Mouse (Mus musculus) fibroblast of lung, adult 2 months (primary cell): ENCODE measurements around the gene Fbxo10.
A peak's percentile ranks its signal among the peaks of the same experiment; 100 is the strongest.
"Not testable (repeated sequence)": the region's sequence is repeated elsewhere in the genome, so short reads cannot be mapped to it uniquely, and the experiment has no call there.

Experiments
- DNase-seq: peaks from one replicate; pipeline ENCODE4 v3.0.0-alpha.2; 2011; ENCODE audit warnings: low read depth

Fbxo10 gene

DNA sequence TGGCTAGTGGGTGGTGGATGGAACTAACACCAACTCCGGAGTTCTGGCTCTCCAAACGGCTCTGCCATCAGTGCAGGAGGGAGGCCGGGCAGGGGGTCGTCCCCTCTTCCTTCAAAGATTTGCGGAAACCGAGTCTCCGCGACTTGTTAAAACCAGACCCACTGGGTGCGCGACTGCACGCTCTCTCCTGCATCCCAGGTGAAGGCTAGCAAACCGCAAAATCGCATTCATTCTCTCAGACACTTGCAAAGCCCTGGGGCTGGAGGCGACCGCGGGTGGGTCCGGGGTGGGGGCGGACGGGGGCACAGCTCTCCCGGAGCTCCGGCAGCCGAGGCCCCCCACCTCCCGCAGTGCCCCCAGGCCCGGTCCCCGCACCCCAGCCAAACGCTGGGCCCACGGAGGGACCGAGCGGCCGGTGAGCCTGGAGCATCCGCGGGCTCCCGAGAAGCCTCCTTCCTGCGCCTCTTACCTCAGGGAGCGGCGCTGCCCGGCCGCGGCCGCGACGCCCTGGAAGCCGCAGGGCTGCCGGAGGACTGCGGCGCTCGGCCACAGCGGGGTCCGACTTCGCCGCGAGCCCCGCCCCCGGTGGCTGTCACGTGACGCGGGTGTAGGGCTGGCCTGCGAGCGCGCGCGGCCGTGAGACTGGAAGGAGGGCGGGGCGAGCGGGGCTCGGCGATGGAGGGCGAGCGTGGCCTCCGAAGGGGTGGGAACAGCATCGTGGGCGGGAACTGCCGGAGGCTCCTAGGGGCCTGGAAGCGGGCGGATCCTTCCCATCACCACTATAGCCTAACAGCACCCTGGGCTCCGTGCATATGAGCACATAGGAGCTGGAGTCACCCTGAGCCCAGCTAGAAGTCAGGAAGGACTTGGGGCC, at the start of gene Fbxo10:
TSS of gene Fbxo10 (minus strand) at position 584 of the 874 bp plus-strand sequence.
- peak; percentile 65 for DNase-seq

DNA sequence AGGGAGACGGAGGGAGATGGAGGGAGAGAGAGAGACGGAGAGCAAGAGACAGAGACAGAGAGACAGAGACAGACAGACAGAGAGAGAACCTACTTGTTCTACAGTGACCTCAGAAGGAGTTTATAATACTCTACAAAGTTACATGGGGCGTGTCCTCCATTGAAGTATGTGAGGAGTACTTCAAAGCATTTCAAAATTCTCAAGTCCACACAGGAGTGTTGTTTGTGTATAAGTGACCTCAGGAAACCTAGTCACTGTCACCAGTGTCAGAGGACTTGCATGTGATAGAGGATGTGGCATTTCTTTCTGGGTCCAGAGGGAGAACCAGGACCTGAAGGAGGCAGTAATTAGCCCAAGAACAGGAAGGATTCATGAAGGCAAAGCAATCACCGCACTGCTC, 46.6 kb upstream of the Fbxo10 start:
- no peak for DNase-seq

DNA sequence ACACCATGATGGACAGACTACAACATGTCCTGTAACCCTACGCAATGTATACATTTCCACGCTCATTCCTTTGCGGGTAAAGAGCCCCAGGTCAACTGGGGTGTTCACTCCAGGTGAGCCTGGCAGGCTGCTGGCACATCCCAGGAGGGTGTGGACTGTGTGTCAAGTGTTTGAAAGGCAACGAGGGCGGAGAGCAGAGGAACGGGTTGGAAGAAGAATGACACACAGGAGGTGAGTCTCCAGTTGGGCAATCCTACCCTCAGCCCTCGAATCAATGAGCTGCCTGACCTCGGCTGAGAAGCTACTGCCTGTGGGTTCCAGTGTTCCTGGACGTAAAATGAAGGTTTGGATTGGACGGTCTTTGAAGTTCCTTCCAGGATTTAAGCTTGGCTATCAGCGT, 36.9 kb upstream of the Fbxo10 start:
- no peak for DNase-seq

GRCm38 (mm10) chr4:45108456-45109110, 24.2 kb upstream of the Fbxo10 start:
- no peak for DNase-seq

GRCm38 (mm10) chr4:45107601-45108277, 23.3 kb upstream of the Fbxo10 start, which contains the start of gene Tomm5:
Gene Tomm5, minus strand, starts transcription at chr4:45108114.
- peak; percentile 81 for DNase-seq

DNA sequence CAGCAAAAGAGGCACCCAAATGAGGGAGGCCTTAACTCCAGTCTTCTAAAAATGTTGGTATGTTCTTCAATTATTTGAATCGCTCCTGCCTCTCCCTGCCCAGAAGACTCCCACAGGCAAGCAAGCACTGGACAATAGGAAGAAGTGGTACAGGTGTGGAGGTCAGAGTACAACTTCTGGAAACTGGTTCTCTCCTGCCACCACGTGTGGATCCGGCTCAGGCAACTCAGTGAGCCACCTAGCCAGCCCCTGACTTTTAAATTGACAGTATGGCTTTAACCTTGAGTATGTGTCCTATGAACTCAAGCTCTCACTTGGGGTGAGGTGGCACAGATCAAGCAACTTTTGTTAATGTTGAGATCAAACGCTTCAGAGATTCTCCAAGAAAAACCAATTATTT, 22.7 kb upstream of the Fbxo10 start:
- no peak for DNase-seq

- no peak for DNase-seq
Measured at GRCm38 (mm10) chr4:45106409-45106808, 22.0 kb upstream of the Fbxo10 start.

DNA sequence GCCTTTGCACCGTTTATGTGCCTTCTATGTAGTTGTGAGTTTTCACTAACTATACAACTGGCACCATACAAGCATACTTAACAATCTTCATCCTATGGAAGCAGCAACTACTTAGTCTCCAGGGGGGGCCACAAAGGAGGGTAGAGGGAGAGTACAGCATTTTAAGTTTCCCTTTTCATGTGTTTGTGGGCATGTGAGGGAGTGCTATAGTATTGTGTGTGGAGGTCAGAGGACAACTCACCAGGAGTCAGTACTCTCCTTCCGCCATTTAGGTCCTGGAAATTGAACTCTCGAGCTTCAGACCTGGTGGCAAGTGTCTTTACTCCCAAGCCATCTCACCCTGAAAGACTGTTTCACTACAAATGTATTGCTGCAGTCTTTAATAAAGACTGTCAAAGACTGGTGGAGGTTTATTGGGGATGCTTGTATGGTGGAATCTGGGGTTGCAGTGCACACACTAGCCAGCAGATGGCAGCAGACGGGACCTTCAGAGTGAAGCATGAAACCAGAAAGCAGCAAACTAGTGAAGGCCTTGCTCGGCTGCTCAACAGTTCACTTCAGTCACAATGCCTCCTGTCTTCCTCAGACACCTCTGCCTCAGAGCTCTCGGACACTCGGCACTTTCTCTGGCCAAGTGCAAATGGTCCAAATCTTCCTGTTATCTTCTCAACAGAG, 12.9 kb upstream of the Fbxo10 start:
- DNase-seq, result peak; percentile 36

DNA sequence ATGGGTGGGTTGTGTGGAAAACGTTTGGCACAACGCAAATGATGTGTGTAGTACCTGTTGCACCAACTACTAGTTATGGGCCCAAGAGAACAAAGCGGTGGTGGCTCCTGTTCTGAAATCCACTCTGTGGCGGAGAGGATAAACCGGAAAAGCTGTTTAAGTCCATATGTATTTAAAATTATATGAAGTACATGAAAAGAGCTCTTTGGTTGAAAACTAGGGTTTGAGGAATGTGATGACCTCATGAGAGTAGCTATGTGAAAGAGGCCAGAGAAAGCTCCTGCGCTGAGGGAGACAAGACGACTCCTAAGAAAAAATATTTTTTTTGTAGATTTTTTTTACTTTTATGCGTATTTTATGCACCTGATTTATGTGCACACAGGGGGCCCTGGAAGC, 489 bp upstream of the Fbxo10 start:
- DNase-seq, result no peak

DNA sequence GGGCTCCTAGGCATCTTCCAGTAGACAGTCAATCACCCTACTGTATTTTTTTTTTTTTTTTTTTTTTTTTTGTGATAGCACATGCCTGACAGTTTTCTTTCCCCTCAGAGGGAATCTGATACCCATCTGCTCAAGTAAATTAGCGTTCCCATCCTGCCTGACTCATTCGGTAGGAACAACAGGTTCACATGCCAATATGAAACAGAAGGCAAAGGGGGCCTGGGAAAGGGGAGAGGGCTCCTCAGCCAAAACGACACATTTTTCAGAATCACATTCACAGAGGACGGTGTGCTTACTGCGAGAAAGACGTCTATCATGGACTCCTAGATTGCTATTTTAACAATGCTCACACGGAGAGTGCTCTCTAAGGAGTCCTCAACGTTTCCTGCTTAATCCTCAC, 917 bp downstream of the Fbxo10 start:
- peak; percentile 30 for DNase-seq

- DNase-seq, result no peak
Measured at GRCm38 (mm10) chr4:45082951-45083350, 1.5 kb downstream of the Fbxo10 start.

GRCm38 (mm10) chr4:45081041-45081440, 3.4 kb downstream of the Fbxo10 start:
- not testable (repeated sequence) for DNase-seq

- DNase-seq, result no peak
Measured at GRCm38 (mm10) chr4:45073544-45073943, 10.9 kb downstream of the Fbxo10 start.

DNA sequence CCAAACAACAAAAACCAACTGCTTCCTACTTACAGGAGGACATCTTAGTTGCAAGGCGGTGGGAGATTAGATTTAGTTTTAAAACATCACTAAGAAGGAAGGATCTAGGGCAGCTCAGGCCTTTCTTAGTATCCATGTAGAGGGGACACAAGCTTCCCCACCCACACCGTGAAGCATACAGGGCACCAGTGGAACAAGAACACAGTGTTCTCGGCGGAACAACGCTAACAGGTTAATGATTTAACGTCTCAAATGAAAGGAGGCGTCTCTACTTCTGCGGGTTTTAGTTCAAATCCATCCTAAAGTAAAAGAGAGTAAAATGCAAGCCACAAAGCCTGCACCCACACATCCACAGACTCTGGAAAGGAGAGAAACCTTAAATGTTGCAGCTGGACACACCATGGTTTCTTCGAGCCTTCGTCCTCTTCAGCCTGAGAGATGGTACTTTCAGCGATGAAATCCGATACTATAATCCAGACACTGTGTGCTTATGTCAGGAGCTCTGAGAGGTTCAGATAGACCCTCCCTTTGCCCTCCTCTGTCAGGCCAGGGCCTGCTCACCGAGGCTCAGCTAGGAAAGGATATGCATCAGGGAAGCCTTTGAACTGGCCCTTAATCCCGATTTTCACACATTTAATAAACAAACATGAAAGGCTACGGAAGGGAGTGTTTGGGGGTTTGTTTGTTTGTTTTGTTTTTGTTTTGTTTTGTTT, 12.0 kb downstream of the Fbxo10 start:
- no peak for DNase-seq

DNA sequence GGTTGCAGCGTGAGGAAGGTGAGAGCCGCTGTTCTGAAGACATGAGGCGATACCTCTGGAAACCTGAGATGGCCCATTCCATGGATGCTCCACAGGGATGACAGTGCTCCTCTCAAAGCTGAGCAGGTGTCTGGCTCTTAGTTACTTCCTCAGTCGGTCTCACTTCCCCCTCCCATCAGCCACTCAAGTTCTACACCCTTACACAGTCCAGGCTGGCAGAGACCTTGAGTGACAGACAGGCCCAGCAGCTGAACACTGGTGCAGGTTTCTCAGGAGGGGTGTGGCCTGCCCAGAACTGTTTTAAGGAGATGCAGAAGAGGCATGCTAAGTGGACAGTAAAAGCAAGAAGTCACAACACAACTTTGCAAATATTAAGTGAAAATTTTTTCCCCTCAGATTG, 16.7 kb downstream of the Fbxo10 start:
- no peak for DNase-seq

- no peak for DNase-seq
Measured at GRCm38 (mm10) chr4:45066036-45066730, 18.2 kb downstream of the Fbxo10 start.

GRCm38 (mm10) chr4:45064577-45064976, 19.8 kb downstream of the Fbxo10 start:
- no peak for DNase-seq

GRCm38 (mm10) chr4:45063836-45064235, 20.6 kb downstream of the Fbxo10 start:
- not testable (repeated sequence) for DNase-seq

DNA sequence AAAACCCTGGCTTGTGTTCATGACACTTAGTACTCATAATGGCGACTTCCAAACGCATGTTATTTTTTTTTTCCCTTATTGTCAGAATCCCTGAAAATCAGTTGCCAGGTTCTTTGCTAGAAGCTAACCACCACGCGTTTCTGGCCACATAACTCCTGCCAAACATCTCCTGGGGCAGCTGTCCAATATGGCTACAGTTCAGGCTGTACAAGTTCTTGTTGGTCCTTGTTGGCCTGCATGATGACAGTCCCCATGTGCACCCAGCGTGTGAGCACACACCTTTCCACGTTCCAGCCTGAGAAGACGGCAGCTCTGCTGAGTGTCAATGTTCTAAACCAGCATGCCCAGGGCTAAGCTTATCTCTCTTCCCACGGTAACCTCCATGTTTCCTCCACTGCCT, 29.0 kb downstream of the Fbxo10 start:
- peak; percentile 60 for DNase-seq

- DNase-seq, result no peak
Measured at GRCm38 (mm10) chr4:45054862-45055261, 29.5 kb downstream of the Fbxo10 start.

GRCm38 (mm10) chr4:45047956-45048355, 36.4 kb downstream of the Fbxo10 start:
- no peak for DNase-seq
